Mouse (Mus musculus): Measurements from ENCODE around the gene Vps51. TPM values are rescaled to one million over a fixed set of nuclear protein-coding genes. Genes with fewer than 3 reads are reported as not detected.
A peak's percentile ranks its signal among the peaks of the same experiment; 100 is the strongest.

The Vps51 gene
- 76.3 and 89.3 TPM in 2 replicates for polyA plus RNA-seq (2015; fragmentation: Nextera tagmentation; extraction: Ambion mirVana)

DNA sequence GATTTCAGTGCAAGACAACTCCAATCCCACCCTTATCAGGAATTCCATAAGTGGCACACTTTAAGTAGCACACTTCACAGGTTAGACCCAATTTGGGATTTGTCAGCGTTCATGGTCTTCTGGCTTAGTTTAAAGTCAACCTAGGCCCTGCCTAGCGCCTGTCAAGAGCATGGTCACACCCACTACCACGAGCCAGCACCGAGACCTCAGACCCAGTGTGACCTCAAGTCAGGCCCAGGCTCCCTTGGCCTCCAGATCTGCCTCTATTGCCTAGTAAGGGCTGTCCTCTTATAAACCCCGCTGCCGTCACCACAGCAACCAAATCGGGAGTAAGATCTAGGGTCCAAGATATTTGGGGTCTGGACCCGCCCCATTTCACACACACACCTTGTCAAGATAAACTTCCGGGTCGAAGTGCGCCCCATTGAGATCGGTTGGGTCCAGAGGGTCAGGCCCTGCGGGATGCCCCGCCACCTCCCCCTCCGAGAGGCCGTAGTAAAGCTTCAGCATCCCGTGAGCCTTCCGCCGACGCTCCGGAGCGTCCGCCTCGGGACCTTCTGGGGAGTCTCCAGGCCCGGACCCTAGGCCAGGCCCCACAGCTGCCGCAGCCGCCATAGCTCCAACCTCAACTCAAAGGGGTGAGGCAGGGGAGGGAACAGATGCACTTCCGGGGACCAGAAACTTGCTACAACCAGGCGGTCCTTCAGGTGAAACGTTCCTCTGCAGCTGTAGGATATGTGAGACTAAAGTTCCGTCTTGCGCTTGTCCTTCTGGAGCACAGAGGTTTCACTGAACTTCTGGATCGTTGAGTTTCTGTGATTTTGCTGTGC is at the start of gene Vps51:
TSS of gene Vps51 (minus strand) at position 668 of the 830 bp plus-strand sequence.
- ATAC-seq (replicated peaks), result peak; percentile 91
- peaks cover 18% of the 10 kb centered on the region for H3K36me3 ChIP-seq
- H3K27me3 ChIP-seq, result no peaks in the 10 kb centered on the region
- peak within 1 kb of the TSS; percentile 69 for H3K4me3 ChIP-seq
- peak within 1 kb of the TSS; percentile 70 for H3K9ac ChIP-seq (replicated peaks)
- no peaks in the 10 kb centered on the region for H3K9me3 ChIP-seq
- WGBS, result 2% methylated on average over 33 of the region's 33 CpGs
- peaks cover 15% of the 10 kb centered on the region for H3K4me1 ChIP-seq
- H3K4me2 ChIP-seq (replicated peaks), result peak within 1 kb of the TSS; percentile 95
- H3K27ac ChIP-seq (replicated peaks), result peak within 1 kb of the TSS; percentile 88

- WGBS, result 25% methylated on average over 4 of the region's 4 CpGs
Observed at GRCm38 (mm10) chr19:6126289-6126688, 49.3 kb upstream of the Vps51 start.

DNA sequence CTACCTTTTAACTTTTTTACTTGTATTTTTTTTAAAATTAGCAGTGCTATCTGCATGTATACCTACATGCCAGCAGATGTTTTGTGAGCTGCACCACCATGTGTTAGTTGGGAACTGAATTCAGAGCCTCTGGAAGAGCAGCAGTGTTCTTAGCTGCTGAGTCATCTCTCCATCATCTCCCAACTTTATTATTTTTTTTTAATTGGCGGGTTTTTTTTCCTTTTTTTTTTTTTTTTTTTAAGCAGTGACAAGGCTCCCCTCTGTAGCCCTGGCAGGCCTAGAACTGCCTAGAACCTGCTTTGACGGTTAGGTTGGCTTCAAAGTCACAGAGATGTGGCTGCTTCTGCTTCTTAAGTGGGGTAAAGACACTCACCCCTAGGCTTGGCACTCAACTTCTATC is 47.9 kb upstream of the Vps51 start:
- H3K4me1 ChIP-seq, result peaks cover 10% of the 10 kb centered on the region
- no peak for ATAC-seq (replicated peaks)
- no peaks in the 10 kb centered on the region for H3K9me3 ChIP-seq
- H3K27ac ChIP-seq (replicated peaks), result no peak overlapping the region
- WGBS, result 64% methylated on average over 2 of the region's 2 CpGs
- no peak overlapping the region for H3K4me2 ChIP-seq (replicated peaks)
- H3K27me3 ChIP-seq, result no peaks in the 10 kb centered on the region
- H3K36me3 ChIP-seq, result no peaks in the 10 kb centered on the region
- no peak overlapping the region for H3K4me3 ChIP-seq
- no peak overlapping the region for H3K9ac ChIP-seq (replicated peaks)

More at GRCm38 (mm10) chr19:6126289-6126688, 49.3 kb upstream of the Vps51 start:
- no peak overlapping the region for H3K27ac ChIP-seq (replicated peaks)
- H3K9ac ChIP-seq (replicated peaks), result no peak overlapping the region
- H3K9me3 ChIP-seq, result no peaks in the 10 kb centered on the region
- H3K27me3 ChIP-seq, result no peaks in the 10 kb centered on the region
- peaks cover 10% of the 10 kb centered on the region; the same call in 1 of the 2 replicates for H3K4me1 ChIP-seq
- H3K4me3 ChIP-seq, result no peak overlapping the region
- no peak overlapping the region for H3K4me2 ChIP-seq (replicated peaks)
- H3K36me3 ChIP-seq, result no peaks in the 10 kb centered on the region
- no peak for ATAC-seq (replicated peaks)

- Histone ChIP-seq H3K4me2 (replicated peaks) (no peak overlapping the region), H3K9me3 (no peaks in the 10 kb centered on the region), H3K9ac (replicated peaks) (no peak overlapping the region), H3K36me3 (no peaks in the 10 kb centered on the region), H3K4me3 (no peak overlapping the region), H3K27ac (replicated peaks) (peak overlapping the region; percentile 25; the same call in 1 of the 2 replicates), H3K4me1 (peaks cover 20% of the 10 kb centered on the region), H3K27me3 (no peaks in the 10 kb centered on the region)
- WGBS, result 64% methylated on average over 8 of the region's 8 CpGs
- no peak for ATAC-seq (replicated peaks)
Observed at GRCm38 (mm10) chr19:6123330-6123729, 46.3 kb upstream of the Vps51 start.

DNA sequence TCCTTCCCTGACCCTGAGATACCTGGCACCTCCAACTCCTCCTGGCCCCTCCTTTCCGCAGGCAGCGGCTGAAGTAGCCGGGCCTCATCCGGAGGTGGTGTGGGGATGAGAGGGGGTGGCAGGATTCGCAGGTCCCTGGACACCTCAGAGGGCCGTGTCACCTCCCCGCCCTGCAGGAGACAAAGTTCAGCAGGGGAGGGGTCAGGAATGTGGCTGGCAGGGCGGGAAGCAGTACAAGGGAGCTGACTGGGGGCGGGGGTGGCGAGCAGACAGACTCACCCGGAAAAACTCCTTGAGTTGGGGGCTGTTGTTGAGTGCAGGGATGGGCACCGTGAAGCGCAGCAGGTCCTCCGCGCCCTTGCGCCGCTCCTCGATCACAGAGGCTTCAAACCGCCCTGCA is 44.7 kb upstream of the Vps51 start:
- Histone ChIP-seq H3K4me2 (replicated peaks) (no peak overlapping the region), H3K9me3 (no peaks in the 10 kb centered on the region)
- 42% methylated on average over 19 of the region's 19 CpGs for WGBS

GRCm38 (mm10) chr19:6118677-6119185 is 41.7 kb upstream of the Vps51 start:
- Histone ChIP-seq H3K27ac (replicated peaks) (peak overlapping the region; percentile 96), H3K9ac (replicated peaks) (peak overlapping the region; percentile 86), H3K4me1 (peaks cover 32% of the 10 kb centered on the region), H3K27me3 (no peaks in the 10 kb centered on the region), H3K4me3 (peak overlapping the region; percentile 84), H3K36me3 (peaks cover 18% of the 10 kb centered on the region), H3K9me3 (no peaks in the 10 kb centered on the region), H3K4me2 (replicated peaks) (peak overlapping the region; percentile 82)
- under 1% methylated on average over 8 of the region's 8 CpGs for WGBS
- ATAC-seq (replicated peaks), result peak; percentile 35

More for the DNA sequence above, 44.7 kb upstream of the Vps51 start:
- no peak for ATAC-seq (replicated peaks)
- Histone ChIP-seq H3K4me3 (no peak overlapping the region), H3K4me1 (peaks cover 26% of the 10 kb centered on the region), H3K27ac (replicated peaks) (no peak overlapping the region), H3K27me3 (no peaks in the 10 kb centered on the region), H3K9ac (replicated peaks) (no peak overlapping the region), H3K36me3 (no peaks in the 10 kb centered on the region)

DNA sequence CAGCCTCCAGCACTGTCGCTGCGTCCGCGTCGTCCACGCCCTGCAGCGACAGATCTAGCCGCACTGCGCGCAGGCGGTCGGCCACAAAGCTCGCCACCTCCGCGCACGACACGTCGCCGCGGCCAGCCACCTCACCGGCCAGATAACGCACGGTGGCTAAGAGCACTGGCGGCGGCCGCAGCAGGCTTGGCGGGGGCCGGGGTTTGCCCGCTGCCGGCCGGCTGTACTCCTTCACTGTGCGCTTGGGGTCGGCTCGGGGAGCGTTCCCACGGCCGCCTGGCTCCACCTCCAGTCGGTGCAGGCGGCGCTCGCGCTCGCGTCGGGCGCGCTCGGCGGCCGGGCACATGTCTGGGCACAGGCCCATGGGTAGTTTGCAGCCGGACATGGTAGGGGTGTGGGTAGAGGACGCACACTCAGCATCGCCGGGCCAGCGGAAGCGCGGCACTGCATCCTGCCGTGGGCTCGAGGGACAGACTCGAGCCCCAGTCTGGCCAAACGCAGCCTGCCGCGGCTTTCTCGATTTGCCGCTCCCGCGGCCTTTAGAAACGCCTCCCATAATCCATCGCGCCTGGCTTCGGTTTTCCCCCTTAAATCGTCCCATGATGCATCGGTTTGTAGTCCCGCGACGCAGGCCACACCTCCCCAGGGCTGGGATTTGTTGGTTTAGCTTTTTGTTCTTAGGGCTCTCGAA is 41.1 kb upstream of the Vps51 start, which contains the start of gene Sac3d1:
TSS of gene Sac3d1 (minus strand) at position 665 of the 691 bp plus-strand sequence.
- H3K9ac ChIP-seq (replicated peaks), result peak within 1 kb of the TSS; percentile 86
- peak; percentile 89 for ATAC-seq (replicated peaks)
- H3K4me2 ChIP-seq (replicated peaks), result peak within 1 kb of the TSS; percentile 82
- H3K36me3 ChIP-seq, result peaks cover 18% of the 10 kb centered on the region
- H3K4me1 ChIP-seq, result peaks cover 26% of the 10 kb centered on the region
- H3K9me3 ChIP-seq, result no peaks in the 10 kb centered on the region
- H3K27me3 ChIP-seq, result no peaks in the 10 kb centered on the region
- H3K27ac ChIP-seq (replicated peaks), result peak within 1 kb of the TSS; percentile 96
- WGBS, result under 1% methylated on average over 77 of the region's 77 CpGs
- peak within 1 kb of the TSS; percentile 84 for H3K4me3 ChIP-seq

- Histone ChIP-seq H3K9me3 (no peaks in the 10 kb centered on the region), H3K27me3 (no peaks in the 10 kb centered on the region), H3K4me3 (peak overlapping the region; percentile 84), H3K9ac (replicated peaks) (peak overlapping the region; percentile 86), H3K4me2 (replicated peaks) (peak overlapping the region; percentile 82), H3K4me1 (peaks cover 26% of the 10 kb centered on the region), H3K27ac (replicated peaks) (peak overlapping the region; percentile 96), H3K36me3 (peaks cover 18% of the 10 kb centered on the region)
- 5% methylated on average over 32 of the region's 32 CpGs for WGBS
- ATAC-seq (replicated peaks), result 0 out of 2 replicates have a peak, but pooled peaks have one; percentile 2
Observed at GRCm38 (mm10) chr19:6117346-6117985, 40.4 kb upstream of the Vps51 start.

DNA sequence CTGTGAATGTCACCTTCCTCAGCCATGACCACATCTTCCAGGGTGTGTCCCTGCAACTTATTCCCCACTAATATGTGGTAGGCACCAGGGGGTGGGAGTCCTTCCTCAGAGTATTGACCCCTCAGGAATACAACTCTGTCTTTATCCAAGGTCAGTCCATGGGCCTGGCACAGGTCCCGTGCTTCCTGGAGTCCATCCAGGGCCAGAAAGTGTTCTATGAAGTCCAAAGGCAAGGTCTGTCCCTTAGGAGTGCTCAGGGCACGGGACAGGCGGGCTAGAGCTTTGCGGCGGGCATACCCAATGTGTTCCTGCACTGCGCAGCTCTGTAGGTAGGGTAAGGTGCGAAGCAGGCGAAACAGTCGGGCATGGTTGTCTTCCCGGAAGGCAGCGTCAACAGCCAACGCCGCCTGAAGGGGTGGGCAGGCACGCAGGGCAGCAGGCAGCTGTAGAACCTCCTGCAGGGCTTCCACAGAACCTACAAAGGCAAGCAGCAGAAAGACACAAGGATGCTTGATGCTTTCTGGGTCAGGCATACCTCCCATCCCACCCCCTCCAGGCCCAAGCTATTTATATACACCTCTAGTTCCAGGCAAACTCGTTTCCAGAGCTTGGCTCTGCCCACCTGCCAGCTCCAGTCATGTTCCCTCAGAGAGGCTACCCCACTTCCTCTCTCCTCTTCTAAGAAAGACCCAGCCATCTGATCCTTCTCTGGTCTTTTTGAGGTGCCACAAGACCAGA is 39.3 kb upstream of the Vps51 start:
- no peak overlapping the region for H3K4me2 ChIP-seq (replicated peaks)
- 92% methylated on average over 15 of the region's 15 CpGs for WGBS
- H3K9ac ChIP-seq (replicated peaks), result no peak overlapping the region
- no peak for ATAC-seq (replicated peaks)
- no peak overlapping the region for H3K4me3 ChIP-seq
- H3K9me3 ChIP-seq, result no peaks in the 10 kb centered on the region
- no peak overlapping the region for H3K27ac ChIP-seq (replicated peaks)
- peaks cover 20% of the 10 kb centered on the region for H3K36me3 ChIP-seq
- no peaks in the 10 kb centered on the region for H3K27me3 ChIP-seq
- peaks cover 26% of the 10 kb centered on the region for H3K4me1 ChIP-seq

GRCm38 (mm10) chr19:6113116-6113515 is 36.1 kb upstream of the Vps51 start:
- H3K27ac ChIP-seq (replicated peaks), result no peak overlapping the region
- H3K27me3 ChIP-seq, result no peaks in the 10 kb centered on the region
- no peak overlapping the region for H3K4me3 ChIP-seq
- no peak overlapping the region for H3K9ac ChIP-seq (replicated peaks)
- H3K9me3 ChIP-seq, result no peaks in the 10 kb centered on the region
- no peak for ATAC-seq (replicated peaks)
- peaks cover 14% of the 10 kb centered on the region for H3K4me1 ChIP-seq
- WGBS, result 76% methylated on average over 6 of the region's 6 CpGs
- no peak overlapping the region for H3K4me2 ChIP-seq (replicated peaks)
- peaks cover 20% of the 10 kb centered on the region for H3K36me3 ChIP-seq

GRCm38 (mm10) chr19:6105586-6105985 is 28.6 kb upstream of the Vps51 start, which contains the start of gene Naaladl1:
Gene Naaladl1, plus strand, starts transcription at chr19:6105782.
- ATAC-seq (replicated peaks), result no peak
- H3K27me3 ChIP-seq, result no peaks in the 10 kb centered on the region
- H3K36me3 ChIP-seq, result no peaks in the 10 kb centered on the region
- H3K27ac ChIP-seq (replicated peaks), result no peak within 1 kb of the TSS
- 84% methylated on average over 7 of the region's 7 CpGs for WGBS
- no peaks in the 10 kb centered on the region for H3K4me1 ChIP-seq
- no peak within 1 kb of the TSS for H3K4me2 ChIP-seq (replicated peaks)
- no peak within 1 kb of the TSS for H3K9ac ChIP-seq (replicated peaks)
- no peaks in the 10 kb centered on the region for H3K9me3 ChIP-seq
- no peak within 1 kb of the TSS for H3K4me3 ChIP-seq
